ENCODE assay signal across 8 mouse cellular contexts in the genomic region with DNA sequence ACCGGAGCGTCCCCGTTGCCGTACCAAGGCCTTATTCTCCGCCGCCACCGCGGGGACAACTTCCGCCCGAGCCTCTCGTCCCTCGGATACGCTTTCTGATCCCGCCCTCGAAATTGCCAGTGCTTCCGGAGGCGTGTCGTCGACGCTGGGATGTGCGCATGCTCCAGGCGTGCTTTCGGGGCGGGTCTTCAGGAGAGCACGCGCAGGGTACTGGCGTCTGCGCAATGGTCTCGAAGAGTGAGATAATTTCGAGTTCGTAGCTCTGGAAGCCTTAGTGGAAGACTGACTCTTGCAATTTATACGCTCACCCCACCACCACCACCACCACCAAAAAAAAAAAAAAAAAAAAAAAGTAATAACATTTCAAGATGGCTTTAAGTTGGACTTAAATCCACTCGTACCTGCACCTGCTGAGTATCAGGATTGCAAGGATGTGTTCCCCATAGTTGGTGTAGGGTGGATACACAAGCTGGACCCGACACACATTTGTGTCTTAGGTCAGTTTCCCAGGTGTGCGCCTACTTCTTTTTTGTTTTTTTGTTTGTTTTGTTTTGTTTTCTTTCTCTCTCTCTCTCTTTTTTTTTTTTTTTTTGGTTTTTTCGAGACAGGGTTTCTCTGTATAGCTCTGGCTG. TPM values are rescaled to one million over a fixed set of nuclear protein-coding genes. Genes with fewer than 3 reads are reported as not detected.
DNase-seq lines count a peak whose midpoint lies in the region; ATAC-seq and TF ChIP-seq lines count a peak whose summit lies in the region.

TSS of gene Zbtb43 (minus strand) at position 94 of the 632 bp plus-strand sequence.

- peak; percentile 74; the same call in 1 of the 2 replicates for TF ChIP-seq POLR2A in brain, embryonic 14.5 days (IDR thresholded peaks at IDR 0.05; ENCODE audit: borderline replicate concordance, extremely low read depth, insufficient read depth, insufficient read length, poor library complexity, severe bottlenecking)

- peak; percentile 94 for ATAC-seq in heart, embryonic 12.5 days (ENCODE audit: insufficient number of reproducible peaks, low FRiP score)
- ATAC-seq in kidney, postnatal 0 days (replicated peaks; ENCODE audit: low FRiP score, low read depth): peak; percentile 92
- ATAC-seq in liver, embryonic 11.5 days (replicated peaks; ENCODE audit: low FRiP score): peak; percentile 95
- peak; percentile 94 for ATAC-seq in stomach, embryonic 14.5 days (ENCODE audit: insufficient number of reproducible peaks, insufficient read depth, low FRiP score, low read depth)

- H3K9ac ChIP-seq in heart, embryonic 12.5 days: peak within 1 kb of the TSS; percentile 99
- H3K9ac ChIP-seq in kidney, postnatal 0 days (ENCODE audit: low read depth, low read length): peak within 1 kb of the TSS; percentile 95
- H3K9ac ChIP-seq in liver, embryonic 11.5 days (ENCODE audit: low read depth, low read length): peak within 1 kb of the TSS; percentile 79
- H3K9ac ChIP-seq in stomach, embryonic 14.5 days (replicated peaks; ENCODE audit: low read depth, low read length): peak within 1 kb of the TSS; percentile 77

- peak within 1 kb of the TSS; percentile 91 for H3ac ChIP-seq in C2C12 (ENCODE audit: control insufficient read depth, insufficient read length, low read depth)

- TF ChIP-seq CTCF in C2C12 (IDR thresholded peaks at IDR 0.05; ENCODE audit: control insufficient read depth, insufficient read depth, insufficient read length): no peak
- TF ChIP-seq CTCF in brain, embryonic 14.5 days (IDR thresholded peaks at IDR 0.05; ENCODE audit: borderline replicate concordance, extremely low read depth, insufficient read depth, insufficient read length): no peak
- no peak for TF ChIP-seq CTCF in kidney, postnatal 0 days (IDR thresholded peaks at IDR 0.05; ENCODE audit: low read depth)

- peak within 1 kb of the TSS; percentile 73; the same call in 1 of the 2 replicates for H3K27ac ChIP-seq in heart, embryonic 12.5 days (ENCODE audit: poor library complexity, severe bottlenecking)
- peak within 1 kb of the TSS; percentile 91 for H3K27ac ChIP-seq in kidney, postnatal 0 days
- no peak within 1 kb of the TSS for H3K27ac ChIP-seq in liver, embryonic 11.5 days (ENCODE audit: low read depth, low read length)
- H3K27ac ChIP-seq in stomach, embryonic 14.5 days (ENCODE audit: low read length): peak within 1 kb of the TSS; percentile 52; the same call in 1 of the 2 replicates

- no peaks in the 10 kb centered on the region for H3K27me3 ChIP-seq in C2C12 (ENCODE audit: control insufficient read depth, insufficient read depth, insufficient read length)
- no peaks in the 10 kb centered on the region for H3K27me3 ChIP-seq in erythroblast, embryonic 14.5 days (ENCODE audit: control insufficient read depth)
- H3K27me3 ChIP-seq in heart, embryonic 12.5 days (replicated peaks): 0 out of 2 replicates have a peak, but pooled peaks cover 9% of the 10 kb centered on the region
- H3K27me3 ChIP-seq in kidney, postnatal 0 days (ENCODE audit: insufficient read depth, low read length): no peaks in the 10 kb centered on the region
- no peaks in the 10 kb centered on the region for H3K27me3 ChIP-seq in liver, embryonic 11.5 days (replicated peaks; ENCODE audit: control insufficient read depth, insufficient read depth, low read length)
- no peaks in the 10 kb centered on the region for H3K27me3 ChIP-seq in stomach, embryonic 14.5 days (ENCODE audit: control insufficient read depth, insufficient read depth, low read length)

- peaks cover 48% of the 10 kb centered on the region for H3K79me2 ChIP-seq in C2C12 (ENCODE audit: control insufficient read depth, insufficient read depth)

- H3K4me3 ChIP-seq in C2C12 (ENCODE audit: insufficient read depth, poor library complexity, severe bottlenecking): peak within 1 kb of the TSS; percentile 89
- peak within 1 kb of the TSS; percentile 95 for H3K4me3 ChIP-seq in erythroblast, embryonic 14.5 days (replicated peaks)
- peak within 1 kb of the TSS; percentile 100 for H3K4me3 ChIP-seq in heart, embryonic 12.5 days
- peak within 1 kb of the TSS; percentile 92 for H3K4me3 ChIP-seq in kidney, postnatal 0 days (replicated peaks; ENCODE audit: low read depth, low read length)
- peak within 1 kb of the TSS; percentile 75 for H3K4me3 ChIP-seq in liver, embryonic 11.5 days (ENCODE audit: low read depth, low read length)
- H3K4me3 ChIP-seq in stomach, embryonic 14.5 days (ENCODE audit: low read depth, low read length): peak within 1 kb of the TSS; percentile 92

- H3K9me3 ChIP-seq in erythroblast, embryonic 14.5 days (ENCODE audit: control insufficient read depth, low read length): no peaks in the 10 kb centered on the region
- no peaks in the 10 kb centered on the region; the same call in 1 of the 2 replicates for H3K9me3 ChIP-seq in heart, embryonic 12.5 days (replicated peaks)
- H3K9me3 ChIP-seq in kidney, postnatal 0 days (replicated peaks; ENCODE audit: low read length): no peaks in the 10 kb centered on the region
- peaks cover 2% of the 10 kb centered on the region; the same call in 1 of the 2 replicates for H3K9me3 ChIP-seq in liver, embryonic 11.5 days (ENCODE audit: control insufficient read depth, low read length)
- no peaks in the 10 kb centered on the region for H3K9me3 ChIP-seq in stomach, embryonic 14.5 days (ENCODE audit: control insufficient read depth, low read depth, low read length)

- peaks cover 23% of the 10 kb centered on the region for H3K79me3 ChIP-seq in C2C12 (ENCODE audit: low read depth)

- peak within 1 kb of the TSS; percentile 89 for H3K4me2 ChIP-seq in heart, embryonic 12.5 days
- peak within 1 kb of the TSS; percentile 77 for H3K4me2 ChIP-seq in kidney, postnatal 0 days (ENCODE audit: low read length)
- H3K4me2 ChIP-seq in liver, embryonic 11.5 days: peak within 1 kb of the TSS; percentile 79
- H3K4me2 ChIP-seq in stomach, embryonic 14.5 days (replicated peaks; ENCODE audit: low read depth, low read length): peak within 1 kb of the TSS; percentile 85

- 5% methylated on average over 36 of the region's 36 CpGs for WGBS in heart, embryonic 12.5 days
- 7% methylated on average over 36 of the region's 36 CpGs for WGBS in kidney, postnatal 0 days
- WGBS in liver, embryonic 11.5 days: 6% methylated on average over 36 of the region's 36 CpGs
- 5% methylated on average over 36 of the region's 36 CpGs for WGBS in stomach, embryonic 14.5 days

- DNase-seq in brain, embryonic 14.5 days (ENCODE audit: low read depth): peak; percentile 99
- peak; percentile 97 for DNase-seq in kidney, postnatal 0 days (ENCODE audit: low spot score)
- DNase-seq in liver, embryonic 11.5 days (ENCODE audit: low spot score): peak; percentile 96
- DNase-seq in naive thymus-derived CD4-positive, alpha-beta T cell, adult 2 months (ENCODE audit: low read depth): peak; percentile 98

- peaks cover 6% of the 10 kb centered on the region for H3K36me3 ChIP-seq in C2C12 (ENCODE audit: control insufficient read depth, insufficient read depth)
- H3K36me3 ChIP-seq in erythroblast, embryonic 14.5 days (ENCODE audit: control insufficient read depth): peaks cover 26% of the 10 kb centered on the region
- H3K36me3 ChIP-seq in heart, embryonic 12.5 days: peaks cover 8% of the 10 kb centered on the region
- 0 out of 2 replicates have a peak, but pooled peaks cover 6% of the 10 kb centered on the region for H3K36me3 ChIP-seq in kidney, postnatal 0 days (ENCODE audit: insufficient read depth, low read length)
- H3K36me3 ChIP-seq in liver, embryonic 11.5 days (ENCODE audit: control insufficient read depth, insufficient read depth, low read length): no peaks in the 10 kb centered on the region
- peaks cover 2% of the 10 kb centered on the region; the same call in 1 of the 2 replicates for H3K36me3 ChIP-seq in stomach, embryonic 14.5 days (ENCODE audit: control insufficient read depth, insufficient read depth, low read length)

- H3K4me1 ChIP-seq in erythroblast, embryonic 14.5 days (ENCODE audit: control insufficient read depth): peaks cover 29% of the 10 kb centered on the region
- H3K4me1 ChIP-seq in heart, embryonic 12.5 days (replicated peaks): peaks cover 21% of the 10 kb centered on the region
- 0 out of 2 replicates have a peak, but pooled peaks cover 8% of the 10 kb centered on the region for H3K4me1 ChIP-seq in kidney, postnatal 0 days (replicated peaks; ENCODE audit: insufficient read depth, low read length)
- H3K4me1 ChIP-seq in liver, embryonic 11.5 days (replicated peaks; ENCODE audit: control insufficient read depth, insufficient read depth, low read length): peaks cover 11% of the 10 kb centered on the region
- H3K4me1 ChIP-seq in stomach, embryonic 14.5 days (ENCODE audit: control insufficient read depth, insufficient read depth, low read length): peaks cover 13% of the 10 kb centered on the region

TF ChIP-seq in C2C12, 6 proteins besides CTCF, POLR2A, EP300 and RAD21:
- TF ChIP-seq MYOD1 (IDR thresholded peaks at IDR 0.05; ENCODE audit: control insufficient read depth, insufficient read length, low read depth) (no peak), MYOG (IDR thresholded peaks at IDR 0.05; ENCODE audit: control insufficient read depth, extremely low read depth, insufficient read length) (no peak), USF1 (IDR thresholded peaks at IDR 0.05; ENCODE audit: low read depth) (no peak), MAX (IDR thresholded peaks at IDR 0.05) (peak; percentile 98), CEBPB (IDR thresholded peaks at IDR 0.05; ENCODE audit: low read depth) (no peak), FOSL1 (IDR thresholded peaks at IDR 0.05; ENCODE audit: insufficient read depth, low read length, poor library complexity, severe bottlenecking) (no peak)

RNA-seq across cellular contexts. Expression of gene Zbtb43, which starts in this region (rescaled TPM):
- polyA plus RNA-seq in C2C12 (2012; fragmentation: generic; extraction: Trizol): 4.8 TPM
- polyA plus RNA-seq in brain, embryonic 14.5 days (2012; rRNA removed): 21.5 and 22.6 TPM in 2 replicates
- polyA plus RNA-seq in erythroblast, embryonic 14.5 days (2012): 0.04 TPM in 2 replicates
- polyA plus RNA-seq in heart, embryonic 12.5 days (2016; fragmentation: Nextera tagmentation; extraction: Ambion mirVana): 13.6 and 14.8 TPM in 2 replicates
- 13.9 and 15.3 TPM in 2 replicates for polyA plus RNA-seq in kidney, postnatal 0 days (2015; fragmentation: Nextera tagmentation; extraction: Ambion mirVana)
- 12.0 and 14.1 TPM in 2 replicates for polyA plus RNA-seq in liver, embryonic 11.5 days (2014; fragmentation: Nextera tagmentation; extraction: Ambion mirVana)
- 17.6 and 21.8 TPM in 2 replicates for polyA plus RNA-seq in stomach, embryonic 14.5 days (2014; fragmentation: Nextera tagmentation; extraction: Ambion mirVana)
